Mouse (Mus musculus) cortical plate, adult 2 months (tissue): ENCODE results near the gene Cyfip1.

Experiments
- CTCF ChIP-seq: fragments of 200-500 bp; IDR thresholded peaks from 2 replicates; pipeline ENCODE4 v1.5.1; 2011; ENCODE audit warnings: mild to moderate bottlenecking, control low read depth, low read length; ENCODE audit not compliant: insufficient read depth; ENCODE audit errors: extremely low read depth
- POLR2A ChIP-seq: fragments of 200-500 bp; IDR thresholded peaks from 2 replicates; pipeline ENCODE4 v1.6.1; 2011; ENCODE audit warnings: mild to moderate bottlenecking, low read length, control low read depth; ENCODE audit not compliant: insufficient read depth; ENCODE audit errors: extremely low read depth

DNA sequence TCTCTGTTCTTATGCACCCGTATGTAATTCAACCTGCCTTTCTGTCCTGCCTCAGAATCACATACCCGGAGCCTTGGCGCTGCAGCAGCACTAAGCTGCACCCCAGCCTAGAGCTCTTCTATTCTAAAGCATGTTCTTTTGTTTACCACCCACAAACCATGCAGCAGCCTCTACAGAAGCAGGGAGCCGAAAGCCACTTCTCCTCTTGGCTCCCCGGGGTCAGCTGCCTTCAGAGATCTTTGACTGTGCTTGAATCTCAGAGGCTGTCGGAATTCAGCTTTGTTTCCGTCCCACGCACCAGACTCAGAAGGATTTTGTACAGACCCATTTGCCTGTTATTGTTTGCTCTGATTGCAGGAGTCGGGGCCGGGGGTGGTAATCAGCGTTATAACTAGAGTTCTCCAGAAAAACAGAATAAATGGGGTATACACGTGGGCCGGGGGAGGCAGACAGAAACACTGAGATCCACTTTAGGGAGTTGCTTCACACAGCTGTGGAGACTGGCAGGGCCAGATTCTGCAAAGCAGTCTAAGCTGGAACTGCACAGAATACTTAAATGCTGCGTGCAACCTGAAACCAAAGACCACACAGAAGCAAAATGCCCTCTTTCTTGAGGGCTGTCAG, 8.5 kb downstream of the Cyfip1 start:
- TF ChIP-seq CTCF (no peak), POLR2A (no peak)
